In the genomic region with DNA sequence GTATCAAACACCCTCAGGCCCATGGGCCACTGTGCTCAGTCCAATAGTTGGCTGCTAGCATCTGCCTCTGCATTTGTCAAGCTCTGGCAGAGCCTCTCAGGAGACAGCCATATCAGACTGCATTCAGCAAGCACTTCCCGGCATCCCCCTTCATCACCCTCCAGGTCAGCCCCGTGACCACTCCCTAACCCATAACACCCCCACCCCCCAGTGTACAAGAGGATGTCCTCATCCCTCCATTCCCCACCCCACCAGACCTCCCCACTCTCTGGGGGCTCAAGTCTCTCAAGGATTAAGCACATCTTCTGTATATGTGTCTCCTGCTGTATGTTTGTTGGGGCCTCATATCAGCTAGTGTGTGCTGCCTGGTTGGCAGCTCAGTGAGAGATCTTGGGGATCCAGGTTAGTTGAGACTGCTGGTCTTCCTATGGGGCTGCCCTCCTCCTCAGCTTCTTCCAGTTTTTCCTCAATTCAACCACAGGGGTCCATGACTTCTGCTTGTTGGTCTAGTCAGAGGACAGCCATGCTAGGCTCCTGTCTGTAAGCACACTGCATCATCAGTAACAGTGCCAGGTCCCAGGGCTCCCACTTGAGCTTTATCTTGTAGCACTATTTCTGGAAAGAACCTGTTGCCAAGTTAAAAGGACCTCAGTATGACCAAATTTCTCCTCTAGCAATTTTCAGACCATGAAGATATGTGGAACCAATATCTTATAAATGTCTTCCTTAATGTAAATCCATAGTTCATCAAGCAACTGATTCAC, we compare ENCODE assay signal across 20 mouse cellular contexts.
DNase-seq lines count a peak whose midpoint lies in the region; ATAC-seq and TF ChIP-seq lines count a peak whose summit lies in the region.
"Had no signal": no experiment of that assay in that cellular context is flagged by ENCODE, and none has a peak within 500 bp of the region (broad histone marks: within the 10 kb centered on the region; RNA-seq: fewer than 3 reads in every experiment).

No protein-coding gene starts in this region.

- 85% methylated on average over 2 of the region's 2 CpGs for WGBS in forebrain, embryonic 12.5 days
- WGBS in forebrain, embryonic 15.5 days: 75% methylated on average over 2 of the region's 2 CpGs
- 79% methylated on average over 2 of the region's 2 CpGs for WGBS in kidney, postnatal 0 days
- 54% methylated on average over 2 of the region's 2 CpGs for WGBS in heart, postnatal 0 days
- WGBS in midbrain, embryonic 14.5 days: 81% methylated on average over 2 of the region's 2 CpGs

- no peak for TF ChIP-seq CTCF in kidney, postnatal 0 days (IDR thresholded peaks at IDR 0.05; ENCODE audit: low read depth)
- no peak for TF ChIP-seq CTCF in heart, postnatal 0 days (IDR thresholded peaks at IDR 0.05; ENCODE audit: low read depth)

- H3K4me3 ChIP-seq in forebrain, embryonic 12.5 days (replicated peaks): no peak overlapping the region
- H3K4me3 ChIP-seq in forebrain, embryonic 15.5 days: no peak overlapping the region
- H3K4me3 ChIP-seq in kidney, postnatal 0 days (replicated peaks; ENCODE audit: low read depth, low read length): no peak overlapping the region
- H3K4me3 ChIP-seq in heart, postnatal 0 days (ENCODE audit: low read depth, low read length): no peak overlapping the region
- H3K4me3 ChIP-seq in midbrain, embryonic 14.5 days (replicated peaks; ENCODE audit: low read depth, low read length): no peak overlapping the region
- H3K4me3 ChIP-seq: embryonic facial prominence, embryonic 15.5 days; layer of hippocampus, adult 2 months; lung, embryonic 15.5 days; neural tube, embryonic 13.5 days had no signal

- no peaks in the 10 kb centered on the region for H3K9me3 ChIP-seq in forebrain, embryonic 12.5 days
- H3K9me3 ChIP-seq in forebrain, embryonic 15.5 days: no peaks in the 10 kb centered on the region
- no peaks in the 10 kb centered on the region for H3K9me3 ChIP-seq in kidney, postnatal 0 days (replicated peaks; ENCODE audit: low read length)
- H3K9me3 ChIP-seq in heart, postnatal 0 days (replicated peaks; ENCODE audit: control insufficient read depth, low read length): no peaks in the 10 kb centered on the region
- H3K9me3 ChIP-seq in midbrain, embryonic 14.5 days (ENCODE audit: control insufficient read depth, low read length): no peaks in the 10 kb centered on the region
- H3K9me3 ChIP-seq: embryonic facial prominence, embryonic 15.5 days; G1E; lung, embryonic 15.5 days; neural tube, embryonic 13.5 days had no signal

- TF ChIP-seq EP300 in heart, postnatal 0 days (IDR thresholded peaks at IDR 0.05; ENCODE audit: low read depth): no peak

- 0 out of 2 replicates have a peak, but pooled peaks have one; percentile 36 for ATAC-seq in forebrain, embryonic 12.5 days (ENCODE audit: low FRiP score)
- no peak for ATAC-seq in forebrain, embryonic 15.5 days (replicated peaks)
- ATAC-seq in kidney, postnatal 0 days (replicated peaks; ENCODE audit: low FRiP score, low read depth): 0 out of 2 replicates have a peak, but pooled peaks have one; percentile 40
- peak; percentile 78 for ATAC-seq in heart, postnatal 0 days (ENCODE audit: insufficient read depth, low read depth)
- 0 out of 2 replicates have a peak, but pooled peaks have one; percentile 34 for ATAC-seq in midbrain, embryonic 14.5 days (ENCODE audit: low FRiP score, low TSS enrichment)
- ATAC-seq: activated CD4-positive, CD25-positive, alpha-beta regulatory T cell, adult 4 months; intestine, postnatal 0 days had no signal

- H3K27ac ChIP-seq in forebrain, embryonic 12.5 days: no peak overlapping the region
- no peak overlapping the region for H3K27ac ChIP-seq in forebrain, embryonic 15.5 days (replicated peaks)
- no peak overlapping the region for H3K27ac ChIP-seq in kidney, postnatal 0 days
- peak overlapping the region; percentile 62 for H3K27ac ChIP-seq in heart, postnatal 0 days (ENCODE audit: low read depth)
- no peak overlapping the region for H3K27ac ChIP-seq in midbrain, embryonic 14.5 days (replicated peaks; ENCODE audit: low read depth, low read length)
- H3K27ac ChIP-seq: embryonic facial prominence, embryonic 15.5 days; layer of hippocampus, adult 2 months; liver, embryonic 14.5 days; lung, embryonic 15.5 days; neural tube, embryonic 13.5 days had no signal

- H3K4me2 ChIP-seq in forebrain, embryonic 12.5 days: no peak overlapping the region
- H3K4me2 ChIP-seq in forebrain, embryonic 15.5 days (replicated peaks): no peak overlapping the region
- no peak overlapping the region for H3K4me2 ChIP-seq in kidney, postnatal 0 days (ENCODE audit: low read length)
- no peak overlapping the region for H3K4me2 ChIP-seq in heart, postnatal 0 days (ENCODE audit: low read depth, low read length)
- no peak overlapping the region for H3K4me2 ChIP-seq in midbrain, embryonic 14.5 days (ENCODE audit: low read length)
- H3K4me2 ChIP-seq: embryonic facial prominence, embryonic 15.5 days; lung, embryonic 15.5 days; neural tube, embryonic 13.5 days had no signal

- H3K4me1 ChIP-seq in forebrain, embryonic 12.5 days: no peaks in the 10 kb centered on the region
- H3K4me1 ChIP-seq in forebrain, embryonic 15.5 days: no peaks in the 10 kb centered on the region
- no peaks in the 10 kb centered on the region for H3K4me1 ChIP-seq in kidney, postnatal 0 days (replicated peaks; ENCODE audit: insufficient read depth, low read length)
- H3K4me1 ChIP-seq in heart, postnatal 0 days (ENCODE audit: control insufficient read depth, insufficient read depth): peaks cover 4% of the 10 kb centered on the region; the same call in 1 of the 2 replicates
- no peaks in the 10 kb centered on the region for H3K4me1 ChIP-seq in midbrain, embryonic 14.5 days (ENCODE audit: control insufficient read depth, insufficient read depth, low read length)
- H3K4me1 ChIP-seq: embryonic facial prominence, embryonic 15.5 days; lung, embryonic 15.5 days; neural tube, embryonic 13.5 days had no signal

- no peaks in the 10 kb centered on the region for H3K36me3 ChIP-seq in forebrain, embryonic 12.5 days (replicated peaks)
- no peaks in the 10 kb centered on the region for H3K36me3 ChIP-seq in forebrain, embryonic 15.5 days
- H3K36me3 ChIP-seq in kidney, postnatal 0 days (ENCODE audit: insufficient read depth, low read length): no peaks in the 10 kb centered on the region
- H3K36me3 ChIP-seq in heart, postnatal 0 days (replicated peaks; ENCODE audit: control insufficient read depth, insufficient read depth, low read length): no peaks in the 10 kb centered on the region
- no peaks in the 10 kb centered on the region for H3K36me3 ChIP-seq in midbrain, embryonic 14.5 days (ENCODE audit: control insufficient read depth, insufficient read depth, low read length)
- H3K36me3 ChIP-seq: embryonic facial prominence, embryonic 15.5 days; G1E; lung, embryonic 15.5 days; neural tube, embryonic 13.5 days had no signal

- no peak for DNase-seq in kidney, postnatal 0 days (ENCODE audit: low spot score)
- no peak for DNase-seq in kidney, adult 9 months
- peak; percentile 30 for DNase-seq in heart, postnatal 0 days (ENCODE audit: low spot score)
- no peak for DNase-seq in midbrain, embryonic 14.5 days
- DNase-seq in lung, postnatal 10 days: no peak
- DNase-seq: adrenal gland, postnatal 10 days; cerebellum, postnatal 14 days; kidney, postnatal 14 days; layer of hippocampus, postnatal 36 days; thymus, postnatal 14 days had no signal

- H3K9ac ChIP-seq in forebrain, embryonic 12.5 days: no peak overlapping the region
- H3K9ac ChIP-seq in forebrain, embryonic 15.5 days (replicated peaks): no peak overlapping the region
- no peak overlapping the region for H3K9ac ChIP-seq in kidney, postnatal 0 days (ENCODE audit: low read depth, low read length)
- H3K9ac ChIP-seq in heart, postnatal 0 days (replicated peaks; ENCODE audit: low read depth, low read length): no peak overlapping the region
- no peak overlapping the region for H3K9ac ChIP-seq in midbrain, embryonic 14.5 days (replicated peaks; ENCODE audit: low read length)
- H3K9ac ChIP-seq: embryonic facial prominence, embryonic 15.5 days; liver, embryonic 14.5 days; lung, embryonic 15.5 days; neural tube, embryonic 13.5 days had no signal

- H3K27me3 ChIP-seq in forebrain, embryonic 12.5 days: no peaks in the 10 kb centered on the region
- no peaks in the 10 kb centered on the region for H3K27me3 ChIP-seq in forebrain, embryonic 15.5 days
- no peaks in the 10 kb centered on the region for H3K27me3 ChIP-seq in kidney, postnatal 0 days (ENCODE audit: insufficient read depth, low read length)
- no peaks in the 10 kb centered on the region for H3K27me3 ChIP-seq in heart, postnatal 0 days (ENCODE audit: control insufficient read depth, insufficient read depth, low read length)
- H3K27me3 ChIP-seq in midbrain, embryonic 14.5 days (ENCODE audit: control insufficient read depth, insufficient read depth, low read length): no peaks in the 10 kb centered on the region
- H3K27me3 ChIP-seq: embryonic facial prominence, embryonic 15.5 days; lung, embryonic 15.5 days; neural tube, embryonic 13.5 days had no signal
